Mouse (Mus musculus): Measurements from ENCODE around the gene Phldb3. TPM values are rescaled to one million over a fixed set of nuclear protein-coding genes. Genes with fewer than 3 reads are reported as not detected.
"Not testable (repeated sequence)": the region's sequence is repeated elsewhere in the genome, so short reads cannot be mapped to it uniquely, and the experiment has no call there.

Phldb3 gene
- polyA plus RNA-seq, 1 experiment from 2014 or later, result 0.35 TPM

DNA sequence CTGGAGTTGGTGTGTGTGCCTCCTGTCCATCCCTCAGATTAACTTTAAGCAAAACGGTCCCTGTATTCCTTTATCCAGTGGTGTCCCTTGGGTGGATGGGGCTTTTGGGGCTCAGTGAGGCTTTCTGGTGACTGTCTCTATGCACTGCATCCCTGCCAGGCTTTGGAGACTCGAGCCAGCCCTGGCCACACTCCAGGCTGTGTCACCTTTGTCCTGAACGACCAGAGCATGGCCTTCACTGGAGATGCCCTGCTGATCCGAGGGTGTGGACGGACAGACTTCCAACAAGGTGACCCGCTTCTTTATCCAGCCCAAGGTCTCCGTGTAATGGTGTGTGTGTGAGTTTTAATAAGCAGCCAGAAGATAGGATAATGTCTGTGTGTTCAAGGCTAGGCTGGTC lies 4.5 kb upstream of the Phldb3 start:
- no peak overlapping the region for H3K27ac ChIP-seq (ENCODE audit: low read length)
- WGBS, result 84% methylated on average over 7 of the region's 7 CpGs
- 0 out of 2 replicates have a peak, but pooled peaks cover 4% of the 10 kb centered on the region for H3K27me3 ChIP-seq (replicated peaks; ENCODE audit: control insufficient read depth, insufficient read depth, low read length)
- H3K4me1 ChIP-seq (ENCODE audit: control insufficient read depth, insufficient read depth, low read length), result peaks cover 13% of the 10 kb centered on the region
- no peaks in the 10 kb centered on the region for H3K9me3 ChIP-seq (ENCODE audit: control insufficient read depth, low read length)
- no peak overlapping the region for H3K9ac ChIP-seq (ENCODE audit: low read depth, low read length)
- H3K4me2 ChIP-seq (ENCODE audit: low read depth, low read length), result no peak overlapping the region
- H3K36me3 ChIP-seq (ENCODE audit: control insufficient read depth, insufficient read depth, low read length), result no peaks in the 10 kb centered on the region
- ATAC-seq, result no peak
- H3K4me3 ChIP-seq (ENCODE audit: low read length), result no peak overlapping the region

DNA sequence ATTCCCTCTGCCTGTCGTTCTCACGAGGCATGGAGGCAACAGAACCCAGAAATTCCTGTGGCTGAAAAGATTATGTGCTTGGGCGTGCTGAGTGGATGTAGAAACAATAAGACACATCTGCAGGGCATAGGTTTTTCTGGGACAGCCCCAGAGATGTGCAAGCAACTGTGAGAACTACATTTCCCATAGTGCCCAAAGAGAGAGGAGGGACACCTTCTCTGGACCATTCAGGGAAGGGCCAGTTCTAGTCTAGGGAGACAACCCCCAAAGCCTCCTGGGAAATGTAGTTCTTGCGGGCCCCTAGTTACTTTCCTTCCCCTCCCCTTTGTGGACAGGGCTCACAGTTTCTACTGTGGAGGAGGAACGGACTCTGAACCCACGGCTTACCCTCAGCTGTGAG lies 2.5 kb upstream of the Phldb3 start:
- Histone ChIP-seq H3K9me3 (ENCODE audit: control insufficient read depth, low read length) (no peaks in the 10 kb centered on the region), H3K27me3 (replicated peaks; ENCODE audit: control insufficient read depth, insufficient read depth, low read length) (peaks cover 4% of the 10 kb centered on the region; the same call in 1 of the 2 replicates), H3K36me3 (ENCODE audit: control insufficient read depth, insufficient read depth, low read length) (no peaks in the 10 kb centered on the region), H3K4me1 (ENCODE audit: control insufficient read depth, insufficient read depth, low read length) (peaks cover 23% of the 10 kb centered on the region), H3K4me3 (ENCODE audit: low read length) (no peak overlapping the region; the same call in 1 of the 2 replicates), H3K4me2 (ENCODE audit: low read depth, low read length) (0 out of 2 replicates have a peak overlapping the region, but pooled peaks have one; percentile 22), H3K27ac (ENCODE audit: low read length) (no peak overlapping the region), H3K9ac (ENCODE audit: low read depth, low read length) (no peak overlapping the region)
- peak; percentile 72 for ATAC-seq
- 52% methylated on average over 6 of the region's 6 CpGs for WGBS

DNA sequence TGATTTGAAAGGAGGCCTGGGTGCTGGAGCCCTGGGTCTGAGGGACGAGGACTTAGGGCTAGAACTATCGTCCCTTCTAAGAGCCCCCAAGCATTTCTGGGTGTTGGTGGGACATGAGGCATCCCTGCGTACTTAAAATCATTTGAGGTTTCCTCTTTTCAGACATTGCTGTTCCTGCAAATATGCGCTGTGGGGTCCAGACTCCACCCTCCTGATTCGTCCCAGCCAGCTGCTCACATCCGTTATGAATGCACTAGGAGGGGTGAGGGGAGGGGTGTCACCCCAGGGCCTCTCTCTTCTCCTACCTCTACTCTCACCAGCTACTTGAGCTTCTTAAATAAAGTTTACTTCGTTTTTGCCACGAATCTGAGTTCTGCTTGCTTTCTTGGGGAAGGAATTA lies 2.0 kb upstream of the Phldb3 start:
- H3K9ac ChIP-seq (ENCODE audit: low read depth, low read length), result no peak overlapping the region
- peaks cover 23% of the 10 kb centered on the region for H3K4me1 ChIP-seq (ENCODE audit: control insufficient read depth, insufficient read depth, low read length)
- ATAC-seq, result no peak
- H3K9me3 ChIP-seq (ENCODE audit: control insufficient read depth, low read length), result no peaks in the 10 kb centered on the region
- peaks cover 7% of the 10 kb centered on the region; the same call in 1 of the 2 replicates for H3K27me3 ChIP-seq (replicated peaks; ENCODE audit: control insufficient read depth, insufficient read depth, low read length)
- H3K4me3 ChIP-seq (ENCODE audit: low read length), result no peak overlapping the region; the same call in 1 of the 2 replicates
- H3K4me2 ChIP-seq (ENCODE audit: low read depth, low read length), result 0 out of 2 replicates have a peak overlapping the region, but pooled peaks have one; percentile 22
- no peaks in the 10 kb centered on the region for H3K36me3 ChIP-seq (ENCODE audit: control insufficient read depth, insufficient read depth, low read length)
- WGBS, result 74% methylated on average over 8 of the region's 8 CpGs
- no peak overlapping the region for H3K27ac ChIP-seq (ENCODE audit: low read length)

DNA sequence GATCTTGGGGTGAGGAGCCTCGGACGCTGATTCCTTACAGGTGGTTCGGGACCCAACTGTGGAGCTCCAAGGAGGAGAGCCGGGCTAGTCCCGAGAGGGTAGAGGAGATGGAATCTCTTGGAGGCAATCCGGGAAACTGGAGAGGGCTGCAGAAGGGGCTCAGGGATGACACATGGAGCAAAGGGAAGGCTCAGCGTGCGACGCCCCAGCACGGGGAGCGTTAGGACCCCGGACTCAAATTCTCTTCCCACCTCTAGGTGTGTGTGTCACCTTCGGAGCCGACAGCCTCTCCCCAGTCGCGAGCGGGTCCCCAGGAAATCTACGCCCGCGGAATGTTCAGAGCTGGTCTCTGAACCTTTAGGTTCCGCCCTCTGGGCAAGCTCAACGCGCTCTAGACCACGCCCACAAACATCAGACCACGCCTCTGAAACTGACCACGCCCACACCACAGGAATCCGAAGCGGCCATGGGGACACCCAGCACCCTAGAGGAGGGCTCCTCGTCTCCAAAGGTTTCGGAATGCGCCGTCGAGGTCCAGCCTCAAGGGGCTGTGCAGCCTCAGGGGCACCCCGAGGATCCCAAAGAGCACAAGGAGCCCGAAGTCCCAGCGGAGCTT lies 424 bp downstream of the Phldb3 start:
- WGBS, result under 1% methylated on average over 36 of the region's 36 CpGs
- H3K9me3 ChIP-seq (ENCODE audit: control insufficient read depth, low read length), result no peaks in the 10 kb centered on the region
- ATAC-seq, result peak; percentile 76
- peaks cover 7% of the 10 kb centered on the region; the same call in 1 of the 2 replicates for H3K27me3 ChIP-seq (replicated peaks; ENCODE audit: control insufficient read depth, insufficient read depth, low read length)
- peak overlapping the region; percentile 89 for H3K27ac ChIP-seq (ENCODE audit: low read length)
- peak overlapping the region; percentile 78 for H3K4me2 ChIP-seq (ENCODE audit: low read depth, low read length)
- H3K4me3 ChIP-seq (ENCODE audit: low read length), result peak overlapping the region; percentile 66
- H3K4me1 ChIP-seq (ENCODE audit: control insufficient read depth, insufficient read depth, low read length), result peaks cover 23% of the 10 kb centered on the region
- no peaks in the 10 kb centered on the region for H3K36me3 ChIP-seq (ENCODE audit: control insufficient read depth, insufficient read depth, low read length)
- peak overlapping the region; percentile 75 for H3K9ac ChIP-seq (ENCODE audit: low read depth, low read length)

DNA sequence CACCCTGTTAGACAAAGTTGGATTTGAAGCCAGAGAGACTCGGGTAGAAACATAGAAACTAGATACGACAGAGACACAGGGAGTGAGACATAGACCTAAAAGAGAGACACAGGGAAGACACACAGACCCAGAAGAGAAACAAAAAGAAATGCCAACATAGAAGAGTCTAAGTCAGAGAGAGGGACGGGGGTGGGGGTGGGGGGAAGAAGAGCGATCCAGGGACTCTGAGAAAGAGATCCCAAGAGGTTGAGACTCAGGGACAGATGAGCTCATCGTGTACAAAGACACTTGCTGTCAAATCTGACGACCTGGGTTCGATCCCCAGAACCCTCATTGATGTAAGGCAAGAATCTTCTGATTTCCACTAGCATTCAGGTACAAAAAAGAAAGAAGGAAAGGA lies 1.1 kb downstream of the Phldb3 start:
- Histone ChIP-seq H3K27me3 (replicated peaks; ENCODE audit: control insufficient read depth, insufficient read depth, low read length) (peaks cover 7% of the 10 kb centered on the region; the same call in 1 of the 2 replicates), H3K36me3 (ENCODE audit: control insufficient read depth, insufficient read depth, low read length) (no peaks in the 10 kb centered on the region), H3K4me1 (ENCODE audit: control insufficient read depth, insufficient read depth, low read length) (peaks cover 23% of the 10 kb centered on the region), H3K9me3 (ENCODE audit: control insufficient read depth, low read length) (no peaks in the 10 kb centered on the region), H3K4me3 (ENCODE audit: low read length) (peak overlapping the region; percentile 66), H3K27ac (ENCODE audit: low read length) (no peak overlapping the region; the same call in 1 of the 2 replicates), H3K4me2 (ENCODE audit: low read depth, low read length) (peak overlapping the region; percentile 78), H3K9ac (ENCODE audit: low read depth, low read length) (peak overlapping the region; percentile 75)
- ATAC-seq, result no peak
- WGBS, result 16% methylated on average over 7 of the region's 7 CpGs

DNA sequence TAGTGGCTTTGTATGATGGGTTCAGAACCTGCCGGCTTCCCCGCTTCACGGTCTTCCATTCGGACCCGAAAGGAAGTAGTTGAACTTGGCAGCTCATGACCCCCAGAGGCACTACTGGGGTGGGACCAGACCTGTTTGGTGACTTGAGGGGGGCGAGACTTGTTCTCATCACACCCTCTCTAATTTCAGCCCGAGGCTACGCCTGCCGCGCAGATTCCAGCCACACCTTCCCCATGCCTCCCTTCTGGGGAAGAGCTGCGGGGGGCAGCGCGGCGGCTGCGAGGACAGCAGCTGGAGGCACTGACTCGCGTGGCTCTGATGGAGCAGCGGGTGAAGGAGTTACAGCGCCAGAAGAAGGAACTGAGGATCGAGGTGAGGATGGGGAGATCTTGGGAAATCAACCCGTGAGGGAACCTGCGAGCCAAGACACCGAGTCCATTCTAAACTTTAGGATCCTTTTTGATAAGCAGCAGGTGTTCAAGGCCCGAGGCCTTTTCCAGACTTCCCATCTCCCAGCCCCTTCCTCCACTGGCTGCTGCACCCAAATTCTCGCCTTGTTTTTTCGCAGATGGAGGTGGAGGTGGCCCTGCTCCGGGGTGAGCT lies 1.8 kb downstream of the Phldb3 start:
- peak overlapping the region; percentile 54 for H3K4me2 ChIP-seq (ENCODE audit: low read depth, low read length)
- H3K9ac ChIP-seq (ENCODE audit: low read depth, low read length), result peak overlapping the region; percentile 48
- no peaks in the 10 kb centered on the region for H3K36me3 ChIP-seq (ENCODE audit: control insufficient read depth, insufficient read depth, low read length)
- ATAC-seq, result no peak
- H3K27me3 ChIP-seq (replicated peaks; ENCODE audit: control insufficient read depth, insufficient read depth, low read length), result peaks cover 7% of the 10 kb centered on the region; the same call in 1 of the 2 replicates
- no peaks in the 10 kb centered on the region for H3K9me3 ChIP-seq (ENCODE audit: control insufficient read depth, low read length)
- 11% methylated on average over 27 of the region's 27 CpGs for WGBS
- H3K27ac ChIP-seq (ENCODE audit: low read length), result no peak overlapping the region
- H3K4me3 ChIP-seq (ENCODE audit: low read length), result peak overlapping the region; percentile 40
- H3K4me1 ChIP-seq (ENCODE audit: control insufficient read depth, insufficient read depth, low read length), result peaks cover 23% of the 10 kb centered on the region

DNA sequence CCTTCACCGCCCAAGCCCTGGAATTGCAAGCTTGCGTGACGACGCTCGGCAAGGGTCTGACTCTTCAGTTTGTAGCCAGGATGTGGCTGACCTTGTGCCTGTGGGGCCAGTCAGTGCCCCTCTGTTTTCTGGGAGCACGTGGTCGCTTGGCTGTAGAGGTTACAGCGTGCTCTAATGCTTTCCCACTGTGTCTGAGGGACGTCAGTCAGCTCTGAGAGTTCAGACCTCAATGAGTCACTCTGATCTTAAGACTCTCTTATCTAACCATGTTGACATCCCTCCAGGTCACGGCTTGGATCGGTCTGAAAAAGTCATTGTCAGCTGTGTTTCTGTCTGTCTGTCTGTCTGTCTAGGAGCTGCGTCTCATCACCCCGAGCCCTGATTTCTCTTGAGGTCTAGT lies 4.3 kb downstream of the Phldb3 start:
- no peak for ATAC-seq
- Histone ChIP-seq H3K9me3 (ENCODE audit: control insufficient read depth, low read length) (no peaks in the 10 kb centered on the region), H3K27ac (ENCODE audit: low read length) (no peak overlapping the region), H3K9ac (ENCODE audit: low read depth, low read length) (no peak overlapping the region), H3K36me3 (ENCODE audit: control insufficient read depth, insufficient read depth, low read length) (0 out of 2 replicates have a peak, but pooled peaks cover 5% of the 10 kb centered on the region), H3K4me3 (ENCODE audit: low read length) (no peak overlapping the region), H3K27me3 (replicated peaks; ENCODE audit: control insufficient read depth, insufficient read depth, low read length) (peaks cover 7% of the 10 kb centered on the region; the same call in 1 of the 2 replicates), H3K4me2 (ENCODE audit: low read depth, low read length) (no peak overlapping the region), H3K4me1 (ENCODE audit: control insufficient read depth, insufficient read depth, low read length) (peaks cover 19% of the 10 kb centered on the region)
- 70% methylated on average over 13 of the region's 13 CpGs for WGBS

DNA sequence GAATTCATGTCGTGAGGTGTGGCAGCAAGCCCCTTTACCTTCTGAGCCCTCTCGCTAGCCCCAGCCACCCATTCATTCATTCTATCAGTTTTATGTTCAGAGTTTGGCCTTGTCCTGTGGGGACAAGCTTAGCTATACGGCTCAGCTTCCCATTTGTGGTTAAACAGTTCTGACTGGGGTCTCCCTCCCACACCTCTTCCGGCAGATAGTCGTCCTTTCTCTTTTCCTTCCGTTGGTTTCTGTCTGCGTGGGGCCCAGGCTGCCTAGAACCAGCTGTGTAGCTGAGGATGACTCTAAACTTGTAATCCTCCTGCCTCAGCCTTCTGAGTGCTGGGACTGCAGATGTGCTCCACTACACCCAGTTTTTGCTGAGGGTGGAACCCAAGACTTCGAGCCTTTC lies 7.2 kb downstream of the Phldb3 start:
- Histone ChIP-seq H3K4me3 (ENCODE audit: low read length) (no peak overlapping the region), H3K9me3 (ENCODE audit: control insufficient read depth, low read length) (no peaks in the 10 kb centered on the region), H3K4me1 (ENCODE audit: control insufficient read depth, insufficient read depth, low read length) (peaks cover under 1% of the 10 kb centered on the region; the same call in 1 of the 2 replicates), H3K36me3 (ENCODE audit: control insufficient read depth, insufficient read depth, low read length) (peaks cover 15% of the 10 kb centered on the region), H3K9ac (ENCODE audit: low read depth, low read length) (no peak overlapping the region), H3K4me2 (ENCODE audit: low read depth, low read length) (no peak overlapping the region), H3K27me3 (replicated peaks; ENCODE audit: control insufficient read depth, insufficient read depth, low read length) (peaks cover 3% of the 10 kb centered on the region; the same call in 1 of the 2 replicates), H3K27ac (ENCODE audit: low read length) (no peak overlapping the region)
- WGBS, result 71% methylated on average over 8 of the region's 8 CpGs
- no peak for ATAC-seq

DNA sequence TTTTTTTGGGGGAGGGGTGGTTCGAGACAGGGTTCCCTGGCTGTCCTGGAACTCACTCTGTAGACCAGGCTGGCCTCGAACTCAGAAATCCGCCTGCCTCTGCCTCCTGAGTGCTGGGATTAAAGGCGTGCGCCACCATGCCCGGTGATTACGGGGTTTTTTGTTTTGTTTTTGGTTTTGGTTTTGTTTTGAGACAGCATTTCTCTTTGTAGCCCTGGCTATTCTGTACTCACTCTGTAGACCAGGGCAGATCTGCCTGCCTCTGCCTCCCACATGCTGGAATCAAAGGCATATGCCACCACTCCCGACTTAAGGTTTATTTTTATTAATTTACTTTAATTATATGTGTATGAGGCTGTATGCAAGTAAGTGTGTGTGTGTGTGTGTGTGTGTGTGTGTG lies 7.8 kb downstream of the Phldb3 start:
- not testable (repeated sequence) for H3K9ac ChIP-seq (ENCODE audit: low read depth, low read length); ATAC-seq; H3K27me3 ChIP-seq (replicated peaks; ENCODE audit: control insufficient read depth, insufficient read depth, low read length); H3K27ac ChIP-seq (ENCODE audit: low read length); H3K9me3 ChIP-seq (ENCODE audit: control insufficient read depth, low read length); H3K4me2 ChIP-seq (ENCODE audit: low read depth, low read length); H3K4me3 ChIP-seq (ENCODE audit: low read length); H3K4me1 ChIP-seq (ENCODE audit: control insufficient read depth, insufficient read depth, low read length)
- 88% methylated on average over 8 of the region's 8 CpGs for WGBS
- peaks cover 15% of the 10 kb centered on the region for H3K36me3 ChIP-seq (ENCODE audit: control insufficient read depth, insufficient read depth, low read length)
